Mouse (Mus musculus) inflammation-experienced regulatory T-cells, adult 6 months (primary cell): ENCODE data around the gene Enox1. TPM values are rescaled to one million over a fixed set of nuclear protein-coding genes. Genes with fewer than 3 reads are reported as not detected.

Experiments used
- ATAC-seq: one replicate; pipeline ENCODE4 v1.8.0; 2017
- polyA plus RNA-seq, 3 experiments: library from polyadenylated mRNA; unstranded; fragments of 100-300 nt; shearing (Covaris generic); gene quantifications; one replicate each; pipeline ENCODE4 v1.2.1; 2017

Gene Enox1
- polyA plus RNA-seq, 3 experiments from 2014 or later = 0.11 to 0.36 (median 0.24) TPM

- no peak for ATAC-seq
Observed at GRCm38 (mm10) chr14:77464782-77465181, 308.2 kb downstream of the Enox1 start.

DNA sequence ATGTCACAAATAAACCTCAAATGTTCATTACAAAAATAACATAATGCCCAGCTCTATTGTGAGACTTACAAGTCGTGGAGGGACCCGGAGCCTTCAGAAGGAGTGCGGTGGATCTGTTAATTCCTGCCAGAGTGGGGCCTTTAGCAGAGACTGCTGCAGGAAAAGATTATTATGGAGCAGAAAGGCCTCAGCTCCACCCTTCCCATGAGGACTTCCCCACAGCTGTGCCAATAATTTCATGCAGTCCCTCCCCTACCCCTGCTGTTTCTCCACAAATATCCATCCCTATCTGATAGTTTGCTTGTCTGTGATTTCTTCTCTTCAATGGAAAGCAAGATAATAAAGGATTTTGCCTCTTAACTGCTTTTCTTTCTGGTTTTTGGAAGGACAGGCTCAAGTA, 314.0 kb downstream of the Enox1 start:
- no peak for ATAC-seq

GRCm38 (mm10) chr14:77473501-77473900, 316.9 kb downstream of the Enox1 start:
- no peak for ATAC-seq

DNA sequence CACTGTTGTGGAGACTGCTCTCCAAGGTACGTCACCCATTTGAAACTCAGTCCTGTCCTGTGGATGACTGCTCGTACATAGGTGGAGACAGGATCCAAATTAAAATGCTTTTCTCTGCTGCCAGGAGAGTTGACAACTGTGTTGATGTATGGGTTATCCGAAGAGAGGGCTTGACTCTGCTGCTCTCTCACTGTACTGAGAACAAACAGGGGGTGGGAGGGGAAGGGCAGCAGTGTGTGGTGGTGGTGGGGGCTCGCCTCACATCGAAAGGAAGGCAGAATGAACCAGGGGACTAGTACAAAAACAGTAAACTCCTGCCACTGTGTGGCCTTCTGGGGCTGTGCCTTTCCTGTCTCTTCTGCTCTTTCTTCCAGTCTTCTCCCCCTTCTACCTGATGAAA, 317.5 kb downstream of the Enox1 start:
- ATAC-seq = no peak

- no peak for ATAC-seq
Observed at GRCm38 (mm10) chr14:77475134-77475820, 318.7 kb downstream of the Enox1 start.

- no peak for ATAC-seq
Observed at GRCm38 (mm10) chr14:77477704-77478103, 321.1 kb downstream of the Enox1 start.

- no peak for ATAC-seq
Observed at GRCm38 (mm10) chr14:77478210-77478609, 321.6 kb downstream of the Enox1 start.

GRCm38 (mm10) chr14:77478692-77479091, 322.1 kb downstream of the Enox1 start:
- ATAC-seq = no peak

GRCm38 (mm10) chr14:77483076-77483475, 326.5 kb downstream of the Enox1 start:
- no peak for ATAC-seq

DNA sequence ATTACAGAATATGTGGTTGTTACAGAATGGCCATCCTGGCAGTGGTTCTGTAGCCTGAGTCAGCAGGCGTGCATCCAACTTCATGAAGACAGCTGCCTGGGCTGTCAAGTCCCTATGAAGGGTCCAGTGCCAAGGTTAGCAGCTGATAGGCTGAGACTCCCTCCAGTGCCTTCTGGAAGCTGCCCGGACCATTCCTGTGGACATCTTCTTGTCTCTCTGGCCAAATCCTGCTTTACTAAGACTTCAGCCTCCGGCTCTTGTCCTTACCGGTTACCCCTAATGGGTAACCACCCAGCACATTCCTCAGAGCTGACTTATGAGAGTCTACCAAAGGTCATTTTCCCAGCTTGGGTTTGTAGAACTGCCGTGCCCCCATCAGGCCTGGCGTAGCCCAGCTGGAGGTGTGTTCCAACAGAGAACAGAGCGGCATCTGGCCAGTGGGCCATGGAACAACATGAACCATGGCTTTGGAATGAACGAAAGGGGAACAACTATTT, 328.4 kb downstream of the Enox1 start:
- no peak for ATAC-seq

GRCm38 (mm10) chr14:77490699-77491098, 334.1 kb downstream of the Enox1 start:
- ATAC-seq = no peak

DNA sequence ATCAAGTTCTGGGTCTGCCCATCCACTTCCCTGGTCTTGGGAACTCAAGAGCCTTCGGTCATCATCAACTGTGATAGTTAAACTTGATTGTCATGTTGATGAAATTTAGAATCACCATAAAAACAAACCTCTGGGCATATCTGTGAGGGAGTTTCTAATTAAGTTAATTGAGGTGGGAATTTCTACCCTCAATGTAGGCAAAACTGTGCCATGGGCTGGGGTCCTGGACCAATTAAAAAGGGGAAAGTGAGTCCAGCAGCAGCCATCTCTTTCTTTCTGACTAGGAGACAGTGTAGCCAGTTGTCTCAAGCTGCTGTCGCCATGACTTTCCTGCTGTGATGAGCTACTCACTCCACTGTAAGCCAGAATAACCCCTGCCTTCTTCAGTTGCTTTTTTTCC, 335.2 kb downstream of the Enox1 start:
- no peak for ATAC-seq

- ATAC-seq = no peak
Observed at GRCm38 (mm10) chr14:77499996-77500581, 343.5 kb downstream of the Enox1 start.

DNA sequence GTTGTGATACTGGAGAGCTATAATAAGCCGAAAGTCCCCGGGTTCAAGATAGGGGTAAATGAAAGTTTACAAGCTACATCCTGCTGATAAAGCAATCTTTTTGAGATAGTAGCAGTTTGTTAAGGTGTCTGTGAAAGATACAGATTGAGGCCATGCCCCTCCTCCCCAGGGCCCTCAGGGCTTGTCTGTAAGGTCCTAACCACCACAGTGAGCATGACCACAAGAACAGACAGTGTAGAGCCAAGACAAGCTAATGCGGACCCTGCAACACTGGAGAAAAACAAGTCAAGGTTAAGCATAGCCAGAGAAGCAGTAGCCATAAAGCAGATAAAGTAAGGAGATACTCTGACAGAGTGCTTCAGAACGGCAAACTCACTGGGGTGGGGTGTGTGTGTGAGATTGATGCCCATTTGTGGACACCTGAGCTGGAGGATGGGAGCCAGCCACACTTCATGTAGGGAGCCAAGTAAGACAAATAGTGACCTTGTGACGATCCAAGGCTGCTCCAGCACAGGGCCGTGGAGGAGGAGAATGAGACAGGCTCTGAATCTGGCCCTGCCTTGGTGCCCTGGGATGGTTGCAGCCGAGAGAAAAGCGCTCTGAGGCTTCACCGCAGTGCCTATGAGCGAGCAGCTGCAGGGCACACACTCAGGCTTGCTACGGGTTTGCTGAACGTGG, 348.0 kb downstream of the Enox1 start:
- ATAC-seq = no peak

DNA sequence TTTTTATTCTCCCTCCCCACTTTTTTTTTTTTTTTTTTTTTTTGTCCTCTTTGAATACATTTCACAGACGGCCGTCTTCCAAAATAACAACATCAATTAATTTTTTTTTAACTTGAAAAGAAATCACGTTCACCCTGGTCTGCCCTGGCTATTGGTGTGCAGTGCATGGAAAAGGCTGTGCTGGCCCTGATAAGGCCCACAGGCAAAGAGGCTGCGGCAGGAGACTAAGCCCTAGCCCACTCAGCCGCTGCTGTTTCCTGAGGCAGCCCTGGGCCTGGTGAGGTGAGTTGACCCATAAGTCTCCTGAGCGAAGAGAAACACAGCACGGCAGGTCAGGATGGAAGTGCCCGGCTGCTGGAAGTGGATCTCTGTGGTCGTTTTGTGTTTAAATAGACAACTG, 349.8 kb downstream of the Enox1 start:
- ATAC-seq = no peak

DNA sequence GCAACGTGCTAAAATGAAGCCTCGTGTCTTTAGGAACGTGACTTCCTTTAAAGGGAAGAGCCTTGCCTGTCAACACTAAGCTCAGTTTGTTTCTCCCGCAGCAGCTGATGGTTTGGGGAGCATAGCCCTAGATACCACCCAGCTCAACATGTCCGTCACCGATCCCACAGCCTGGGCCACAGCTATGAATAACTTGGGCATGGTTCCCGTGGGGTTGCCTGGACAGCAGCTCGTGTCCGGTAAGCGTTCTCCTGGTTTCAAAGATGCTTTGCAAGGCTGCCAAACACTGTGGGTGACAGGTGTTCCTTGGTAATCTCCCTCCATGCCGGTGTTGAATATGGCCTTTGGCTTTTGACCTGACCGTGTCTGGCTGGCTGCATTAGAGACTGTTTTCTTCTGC, 351.5 kb downstream of the Enox1 start:
- no peak for ATAC-seq

DNA sequence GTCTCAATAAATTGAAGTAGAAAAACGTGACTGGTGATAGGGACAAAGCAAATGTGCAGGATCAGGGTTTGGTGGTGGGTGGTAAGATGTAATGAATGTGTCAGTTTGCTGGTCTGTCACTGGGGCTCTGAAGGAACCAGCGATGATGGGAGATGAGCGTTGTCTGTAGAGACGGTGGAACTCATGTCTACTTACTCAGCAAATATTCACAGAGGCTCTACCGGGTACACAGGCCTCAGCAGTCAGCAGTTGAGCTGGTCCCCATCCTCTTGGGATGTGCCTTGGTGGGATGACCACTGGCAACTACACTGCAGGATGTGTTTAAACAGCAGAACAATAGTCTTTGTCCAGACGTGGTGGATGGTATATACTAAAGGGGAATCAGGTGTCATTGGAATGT, 352.5 kb downstream of the Enox1 start:
- no peak for ATAC-seq

- no peak for ATAC-seq
Observed at GRCm38 (mm10) chr14:77509924-77510323, 353.4 kb downstream of the Enox1 start.

- ATAC-seq = no peak
Observed at GRCm38 (mm10) chr14:77511137-77511870, 354.7 kb downstream of the Enox1 start.

GRCm38 (mm10) chr14:77518017-77518416, 361.5 kb downstream of the Enox1 start:
- ATAC-seq = no peak

DNA sequence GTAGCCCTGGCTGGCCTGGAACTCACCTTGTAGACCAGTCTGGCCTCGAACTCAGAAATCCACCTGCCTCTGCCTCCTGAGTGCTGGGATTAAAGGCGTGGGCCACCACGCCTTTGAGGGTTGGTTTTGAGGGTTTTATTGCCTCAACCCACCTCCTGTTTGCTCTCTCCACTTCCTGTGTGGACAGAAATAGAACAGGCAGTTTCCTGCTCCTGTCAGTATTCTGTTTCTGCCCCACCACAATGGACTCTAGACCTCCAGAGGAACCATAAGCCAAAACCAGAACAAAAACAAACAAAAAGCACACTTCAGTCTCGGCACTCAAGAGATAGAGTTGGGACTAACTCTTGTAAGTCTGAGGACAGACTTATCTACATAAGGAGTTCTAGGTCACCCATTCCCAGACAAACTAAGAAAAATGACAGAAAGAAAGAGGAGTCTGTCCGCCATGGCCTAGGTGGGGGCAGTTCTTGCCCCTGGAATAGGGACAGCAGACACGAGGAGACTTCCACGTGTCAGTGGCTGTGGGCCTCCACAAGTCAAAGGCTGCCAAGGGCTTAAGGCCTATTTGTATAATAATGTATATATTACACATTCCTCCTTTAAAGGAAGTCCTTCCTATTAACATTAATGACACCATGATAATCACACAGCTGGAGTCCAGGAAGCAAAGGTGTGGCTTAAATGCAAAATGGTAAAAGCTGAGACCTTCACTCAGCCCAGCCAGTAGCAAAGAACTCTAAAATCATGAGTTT, 362.6 kb downstream of the Enox1 start:
- peak; percentile 28 for ATAC-seq

- ATAC-seq = no peak
Observed at GRCm38 (mm10) chr14:77519701-77520100, 363.1 kb downstream of the Enox1 start.
